Mouse (Mus musculus) thymus, postnatal 25 days (tissue): ENCODE data around the gene Actl10.

ENCODE experiments used
- DNase-seq: peaks from one replicate; pipeline ENCODE4 v3.0.0; 2022

Actl10 gene

DNA sequence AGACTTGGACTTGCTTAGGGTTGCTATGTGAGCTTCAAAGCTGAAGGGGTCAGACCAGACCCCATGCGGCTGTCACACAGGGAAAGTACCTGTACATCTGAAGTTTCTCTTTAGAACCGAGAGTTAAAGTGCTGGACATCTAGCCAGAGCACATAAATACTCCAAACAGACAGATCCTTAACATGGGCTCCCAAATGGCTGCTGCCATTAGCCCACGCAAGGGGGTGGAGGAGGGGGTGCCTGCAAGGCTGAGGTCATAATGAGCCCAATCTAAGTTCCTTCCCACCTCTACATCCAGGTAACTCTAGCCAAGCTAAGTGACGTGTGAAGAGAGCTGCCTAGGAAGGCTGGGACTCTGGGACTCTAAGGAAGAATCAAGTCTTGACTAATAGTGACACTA lies at the start of gene Actl10:
TSS of gene Actl10 (plus strand) at position 301 of the 400 bp plus-strand sequence.
- no peak for DNase-seq

GRCm38 (mm10) chr2:154507076-154507475 lies 44.5 kb upstream of the Actl10 start:
- no peak for DNase-seq

GRCm38 (mm10) chr2:154507566-154508283 lies 43.9 kb upstream of the Actl10 start:
- DNase-seq, result peak; percentile 16

GRCm38 (mm10) chr2:154508450-154508849 lies 43.1 kb upstream of the Actl10 start:
- DNase-seq, result no peak

GRCm38 (mm10) chr2:154510141-154510540 lies 41.4 kb upstream of the Actl10 start:
- DNase-seq, result no peak

DNA sequence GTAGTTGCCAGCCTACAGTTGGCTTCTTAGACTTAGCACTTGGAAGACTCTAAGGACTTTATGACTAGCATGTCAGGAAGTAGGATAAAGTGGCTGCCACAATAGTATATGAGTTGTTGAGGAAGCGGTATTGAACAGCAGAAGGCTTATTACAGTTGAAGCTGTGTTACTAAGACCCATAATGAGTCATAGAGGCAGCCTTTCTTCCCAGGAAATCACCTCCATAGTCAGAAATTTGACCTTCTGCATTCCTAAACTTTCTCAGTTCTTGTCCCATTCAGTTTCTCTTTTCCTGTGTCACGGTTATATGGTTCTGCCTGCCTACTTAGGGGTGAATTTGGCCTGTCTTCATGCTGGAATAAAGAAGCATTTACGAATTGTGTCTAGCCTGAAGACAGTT lies 34.6 kb upstream of the Actl10 start:
- no peak for DNase-seq

GRCm38 (mm10) chr2:154517424-154517823 lies 34.2 kb upstream of the Actl10 start:
- DNase-seq, result no peak

GRCm38 (mm10) chr2:154521449-154521848 lies 30.1 kb upstream of the Actl10 start:
- DNase-seq, result no peak

GRCm38 (mm10) chr2:154522334-154522733 lies 29.2 kb upstream of the Actl10 start:
- no peak for DNase-seq

- no peak for DNase-seq
Observed at GRCm38 (mm10) chr2:154525285-154525684, 26.3 kb upstream of the Actl10 start.

- no peak for DNase-seq
Observed at GRCm38 (mm10) chr2:154526531-154526930, 25.0 kb upstream of the Actl10 start.

DNA sequence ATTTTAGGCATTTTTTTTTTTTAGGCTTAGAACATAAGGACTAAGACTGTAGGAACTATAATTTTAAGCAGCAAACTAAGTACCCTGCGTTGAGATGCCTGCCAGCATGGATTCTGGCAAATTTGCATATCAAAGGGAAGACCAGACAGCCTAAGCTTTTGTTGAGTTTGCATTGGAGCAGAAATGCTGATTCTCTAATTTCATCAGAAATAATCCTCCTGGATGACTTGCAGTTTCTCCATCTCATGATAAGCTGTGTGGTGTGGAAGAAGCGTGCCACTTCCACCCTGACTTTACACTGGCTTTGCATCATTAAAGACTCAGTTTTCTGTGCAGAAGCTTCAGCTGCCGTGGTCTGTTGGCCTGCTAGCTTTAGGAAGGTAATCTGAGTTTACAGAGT lies 18.7 kb upstream of the Actl10 start:
- DNase-seq, result no peak

- no peak for DNase-seq
Observed at GRCm38 (mm10) chr2:154534704-154535270, 16.8 kb upstream of the Actl10 start.

GRCm38 (mm10) chr2:154538310-154538709 lies 13.3 kb upstream of the Actl10 start:
- no peak for DNase-seq

DNA sequence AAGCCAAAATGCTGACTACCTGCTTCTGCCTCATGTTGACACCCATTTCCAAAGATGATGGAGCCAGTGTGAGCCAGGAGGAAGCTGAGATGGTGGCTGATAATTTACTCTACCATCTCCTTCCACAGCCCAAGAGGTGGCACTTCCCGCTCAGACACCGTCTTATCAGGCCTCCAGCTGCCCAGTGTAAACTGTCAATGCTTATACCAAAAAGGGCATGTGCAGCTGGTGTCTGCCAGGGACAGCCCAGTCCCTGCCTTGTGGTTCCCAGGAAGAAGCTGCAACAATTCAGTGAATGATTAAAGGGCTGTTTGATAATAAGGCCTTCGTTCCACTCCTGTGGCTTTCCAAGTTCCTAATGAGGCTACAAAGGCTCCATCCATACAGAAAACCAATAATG lies 12.9 kb upstream of the Actl10 start:
- no peak for DNase-seq

GRCm38 (mm10) chr2:154539720-154540119 lies 11.9 kb upstream of the Actl10 start:
- DNase-seq, result peak; percentile 30

DNA sequence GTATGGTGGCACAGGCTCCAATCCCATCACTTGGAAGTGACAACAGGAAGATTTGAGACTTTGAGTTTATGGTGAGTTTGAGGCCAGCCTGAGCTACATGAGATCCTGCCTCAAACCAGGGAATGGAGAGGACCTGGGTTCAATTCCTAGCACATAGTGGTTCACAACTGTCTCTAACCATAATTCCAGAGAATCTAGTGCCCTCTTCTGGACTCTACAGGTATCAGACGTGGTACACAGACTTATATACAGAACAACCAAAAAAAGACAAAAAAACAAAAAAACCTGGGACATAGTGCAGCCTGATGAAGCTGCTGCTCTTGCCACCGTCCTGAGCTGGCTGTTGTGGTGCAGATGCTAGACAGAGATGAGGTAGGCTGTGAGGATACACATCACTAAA lies 9.9 kb upstream of the Actl10 start:
- DNase-seq, result no peak

GRCm38 (mm10) chr2:154543567-154544347 lies 7.8 kb upstream of the Actl10 start:
- no peak for DNase-seq

GRCm38 (mm10) chr2:154546711-154547110 lies 4.9 kb upstream of the Actl10 start, which contains the start of gene 1700003F12Rik:
TSS of gene 1700003F12Rik (plus strand) at chr2:154547085.
- DNase-seq, result no peak

GRCm38 (mm10) chr2:154548688-154549087 lies 2.9 kb upstream of the Actl10 start:
- DNase-seq, result no peak

GRCm38 (mm10) chr2:154549127-154549885 lies 2.3 kb upstream of the Actl10 start:
- DNase-seq, result peak; percentile 70

DNA sequence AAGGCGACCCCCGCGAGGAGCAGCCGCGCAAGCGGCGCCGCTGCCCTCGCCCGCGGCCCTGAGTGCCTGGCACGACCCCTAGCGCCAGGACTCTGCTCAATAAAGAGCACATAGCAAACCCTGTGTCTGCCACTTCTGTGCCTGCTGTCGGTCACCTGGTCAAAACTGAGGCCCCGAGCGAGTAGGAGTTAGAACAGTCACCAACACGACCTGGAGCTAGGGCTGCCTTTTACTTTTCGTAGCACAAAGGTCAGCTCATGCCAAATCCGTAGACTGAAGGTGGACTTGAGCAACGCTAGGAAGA lies 1.7 kb upstream of the Actl10 start:
- DNase-seq, result no peak

DNA sequence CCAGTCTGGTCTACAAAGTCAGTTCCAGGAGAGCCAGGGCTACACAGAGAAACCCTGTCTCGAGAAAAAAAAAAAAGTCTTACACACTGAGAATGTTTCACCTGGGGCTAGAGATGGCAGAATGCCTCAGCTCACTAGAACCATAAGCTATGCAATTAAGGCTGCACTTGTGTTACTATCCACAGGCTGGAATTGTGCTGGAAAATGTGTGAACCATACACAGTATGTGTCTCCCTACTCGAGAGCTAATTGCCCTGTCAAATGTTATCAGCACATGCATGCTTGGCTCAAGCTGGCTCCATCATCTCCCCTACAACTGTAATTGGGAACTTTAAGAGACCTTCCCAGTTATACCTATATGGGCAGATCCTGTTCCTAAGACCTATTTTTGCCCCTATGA lies 639 bp upstream of the Actl10 start:
- no peak for DNase-seq
